Mouse (Mus musculus) kidney, postnatal 0 days (tissue): ENCODE measurements at regions not wholly inside any gene's neighbourhood (a gene's known extent, or its start where the extent isn't known, plus 50 kb on each side); places are given as distances from the start of the nearest gene placed in this dataset.

Source experiments
- ATAC-seq: fragments of 200-750 bp; cut with Nextera tagmentation; replicated peaks from 2 replicates; pipeline ENCODE4 v1.8.0; 2017; ENCODE audit warnings: low read depth, moderate number of reproducible peaks, moderate TSS enrichment, moderate library complexity; ENCODE audit not compliant: low FRiP score
- DNase-seq: peaks from one replicate; pipeline ENCODE4 v3.0.0-alpha.2; 2016; ENCODE audit warnings: low spot score
- H3K27ac ChIP-seq: fragments of 300-500 bp; sonication (generic); 2 replicates; pipeline ENCODE4 v1.5.1; 2014; ENCODE audit warnings: mild to moderate bottlenecking
- H3K27me3 ChIP-seq: fragments of 300-500 bp; sonication (generic); 2 replicates; pipeline ENCODE4 v1.6.1; 2014; ENCODE audit warnings: low read length, mixed read lengths; ENCODE audit not compliant: insufficient read depth
- H3K36me3 ChIP-seq: fragments of 300-500 bp; sonication (generic); 2 replicates; pipeline ENCODE4 v1.6.1; 2014; ENCODE audit warnings: low read length, mixed read lengths; ENCODE audit not compliant: insufficient read depth
- H3K4me1 ChIP-seq: fragments of 300-500 bp; sonication (generic); replicated peaks from 2 replicates; pipeline ENCODE4 v1.6.1; 2014; ENCODE audit warnings: antibody characterized with exemption, low read length, mixed read lengths; ENCODE audit not compliant: insufficient read depth
- H3K4me2 ChIP-seq: fragments of 300-500 bp; sonication (generic); 2 replicates; pipeline ENCODE4 v1.6.1; 2014; ENCODE audit warnings: mild to moderate bottlenecking, low read length, moderate library complexity, mixed read lengths
- H3K4me3 ChIP-seq: fragments of 300-500 bp; sonication (generic); replicated peaks from 2 replicates; pipeline ENCODE4 v1.5.1; 2014; ENCODE audit warnings: low read depth, low read length
- H3K9ac ChIP-seq: fragments of 300-500 bp; sonication (generic); 2 replicates; pipeline ENCODE4 v1.6.1; 2014; ENCODE audit warnings: low read depth, low read length
- H3K9me3 ChIP-seq: fragments of 300-500 bp; sonication (generic); replicated peaks from 2 replicates; pipeline ENCODE4 v1.6.1; 2016; ENCODE audit warnings: low read length, inconsistent platforms, mixed read lengths
- CTCF ChIP-seq: IDR thresholded peaks from 2 replicates; pipeline ENCODE4 v1.5.1; 2016; ENCODE audit warnings: antibody characterized with exemption, low read depth, mild to moderate bottlenecking, moderate library complexity
- WGBS: fragments of 180-500 bp; shearing (Covaris S2); extraction: QIAGEN DNeasy Blood & Tissue Kit; methylation state at CpG from one replicate; pipeline ENCODE4 v1.1.7; 2014; 5-methylcytosine and 5-hydroxymethylcytosine counted together

GRCm38 (mm10) chr17:64466273-64466672 lies 134.3 kb upstream of the Man2a1 start:
- Histone ChIP-seq H3K9me3 (no peaks in the 10 kb centered on the region), H3K4me1 (peaks cover 6% of the 10 kb centered on the region; the same call in 1 of the 2 replicates), H3K27ac (no peak overlapping the region), H3K4me3 (no peak overlapping the region), H3K27me3 (no peaks in the 10 kb centered on the region), H3K36me3 (no peaks in the 10 kb centered on the region), H3K9ac (no peak overlapping the region), H3K4me2 (no peak overlapping the region)
- no peak for TF ChIP-seq CTCF
- WGBS: 80% methylated on average over 7 of the region's 7 CpGs
- DNase-seq: no peak
- no peak for ATAC-seq

GRCm38 (mm10) chr17:64466746-64467145 lies 133.8 kb upstream of the Man2a1 start:
- no peak for DNase-seq
- no peak overlapping the region for H3K27ac ChIP-seq
- H3K27me3 ChIP-seq: no peaks in the 10 kb centered on the region
- WGBS: 82% methylated on average over 9 of the region's 9 CpGs
- no peak overlapping the region for H3K9ac ChIP-seq
- H3K9me3 ChIP-seq: no peaks in the 10 kb centered on the region
- ATAC-seq: no peak
- H3K4me3 ChIP-seq: no peak overlapping the region
- peaks cover 6% of the 10 kb centered on the region; the same call in 1 of the 2 replicates for H3K4me1 ChIP-seq
- H3K4me2 ChIP-seq: no peak overlapping the region
- no peak for TF ChIP-seq CTCF
- no peaks in the 10 kb centered on the region for H3K36me3 ChIP-seq

- Histone ChIP-seq H3K4me2 (no peak overlapping the region), H3K36me3 (no peaks in the 10 kb centered on the region), H3K9me3 (no peaks in the 10 kb centered on the region), H3K4me1 (peaks cover 6% of the 10 kb centered on the region; the same call in 1 of the 2 replicates), H3K9ac (no peak overlapping the region), H3K4me3 (no peak overlapping the region), H3K27ac (no peak overlapping the region), H3K27me3 (no peaks in the 10 kb centered on the region)
- TF ChIP-seq CTCF: no peak
- 61% methylated on average over 10 of the region's 12 CpGs for WGBS
- DNase-seq: no peak
- no peak for ATAC-seq
These were observed 133.2 kb upstream of the Man2a1 start for GRCm38 (mm10) chr17:64467297-64467696.

- TF ChIP-seq CTCF: no peak
- 0 out of 2 replicates have a peak overlapping the region, but pooled peaks have one; percentile 11 for H3K4me3 ChIP-seq
- no peaks in the 10 kb centered on the region for H3K36me3 ChIP-seq
- no peak overlapping the region for H3K9ac ChIP-seq
- peaks cover 6% of the 10 kb centered on the region; the same call in 1 of the 2 replicates for H3K4me1 ChIP-seq
- H3K4me2 ChIP-seq: peak overlapping the region; percentile 43
- no peaks in the 10 kb centered on the region for H3K27me3 ChIP-seq
- no peak overlapping the region for H3K27ac ChIP-seq
- no peaks in the 10 kb centered on the region for H3K9me3 ChIP-seq
- ATAC-seq (no peak), DNase-seq (peak; percentile 9)
- WGBS: 11% methylated on average over 12 of the region's 12 CpGs
These were observed 130.7 kb upstream of the Man2a1 start for GRCm38 (mm10) chr17:64469754-64470400.

GRCm38 (mm10) chr17:64480607-64481038 lies 119.9 kb upstream of the Man2a1 start:
- Histone ChIP-seq H3K9ac (no peak overlapping the region), H3K4me3 (no peak overlapping the region), H3K36me3 (no peaks in the 10 kb centered on the region), H3K9me3 (no peaks in the 10 kb centered on the region), H3K4me1 (no peaks in the 10 kb centered on the region), H3K27me3 (no peaks in the 10 kb centered on the region), H3K27ac (no peak overlapping the region), H3K4me2 (no peak overlapping the region)
- ATAC-seq (peak; percentile 54; the same call in 1 of the 2 replicates), DNase-seq (peak; percentile 21)
- no peak for TF ChIP-seq CTCF
- WGBS: 4% methylated on average over 1 of the region's 1 CpGs

GRCm38 (mm10) chr17:64484835-64485234 lies 115.7 kb upstream of the Man2a1 start:
- H3K9ac ChIP-seq: no peak overlapping the region
- no peak for TF ChIP-seq CTCF
- ATAC-seq: no peak
- H3K9me3 ChIP-seq: no peaks in the 10 kb centered on the region
- no peaks in the 10 kb centered on the region for H3K27me3 ChIP-seq
- WGBS: 82% methylated on average over 4 of the region's 4 CpGs
- no peak overlapping the region for H3K4me2 ChIP-seq
- no peak overlapping the region for H3K4me3 ChIP-seq
- no peak overlapping the region for H3K27ac ChIP-seq
- H3K36me3 ChIP-seq: no peaks in the 10 kb centered on the region
- DNase-seq: no peak
- H3K4me1 ChIP-seq: no peaks in the 10 kb centered on the region
